Mouse (Mus musculus) left cerebral cortex, adult 11 months (tissue): ENCODE measurements around the gene Scyl1.

ENCODE experiments used
- DNase-seq: peaks from one replicate; pipeline ENCODE4 v3.0.0; 2022; ENCODE audit warnings: low spot score

Gene Scyl1

DNA sequence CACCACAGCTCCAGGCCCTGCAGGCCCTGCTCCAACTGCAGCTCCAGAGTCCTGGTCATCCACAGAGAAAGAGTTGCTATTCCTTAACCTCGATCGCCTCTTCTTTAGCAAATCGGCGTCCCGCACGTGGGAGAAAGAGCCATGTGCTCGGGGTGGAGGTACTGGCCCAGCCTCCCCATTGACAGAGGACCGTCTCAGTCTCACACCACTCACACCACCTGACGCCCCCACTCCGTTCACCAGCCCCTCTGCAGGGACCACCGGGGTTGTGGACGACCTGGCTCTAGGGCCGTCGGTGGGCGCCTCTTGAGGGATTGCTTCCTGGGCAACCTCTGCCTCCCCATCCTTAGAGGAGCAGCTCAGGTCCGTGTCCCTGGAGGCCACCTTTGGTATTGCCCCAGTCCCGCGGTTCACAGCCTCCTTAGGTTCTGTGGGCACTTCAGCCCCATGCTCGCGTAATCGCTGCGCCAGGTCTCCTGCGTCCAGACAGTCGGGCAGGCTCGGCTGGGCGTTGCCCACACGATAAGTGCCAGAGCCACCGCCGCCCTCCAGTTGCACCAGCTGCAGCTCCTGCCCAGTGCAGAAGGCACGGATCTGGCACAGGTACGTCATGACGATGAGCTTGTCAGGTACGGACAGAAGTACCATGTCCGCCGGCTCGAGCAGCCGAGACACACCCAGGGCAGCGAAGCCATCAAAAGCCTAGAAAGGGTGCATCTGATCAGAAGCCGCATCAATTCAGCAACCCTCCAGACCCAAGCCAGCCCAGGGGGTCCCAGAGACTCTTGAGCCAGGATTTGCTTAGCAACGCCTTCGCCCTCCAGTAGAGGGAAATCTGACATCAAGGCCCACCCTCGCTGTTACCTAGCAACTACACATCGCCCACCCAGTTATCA, 55.2 kb downstream of the Scyl1 start:
- no peak for DNase-seq

DNA sequence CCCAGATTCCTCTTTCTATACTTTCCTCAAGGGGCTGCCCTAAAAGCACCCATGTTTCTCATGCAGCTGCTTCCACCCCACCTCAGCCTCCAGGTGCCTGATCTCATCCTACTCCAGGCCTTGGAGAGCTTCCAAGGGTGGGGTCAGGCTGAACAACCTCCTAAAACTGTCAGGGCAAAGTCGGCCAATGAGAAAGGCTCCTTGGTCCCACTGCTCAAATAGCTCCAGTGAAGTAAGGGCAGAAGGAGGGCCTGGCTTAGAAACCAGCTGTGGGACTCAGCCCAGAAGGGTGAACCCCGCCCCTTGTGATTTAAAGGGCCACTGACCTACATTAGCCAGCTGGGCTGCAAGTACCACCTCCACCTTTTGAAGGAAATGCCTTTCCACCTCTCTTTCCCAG, 57.5 kb downstream of the Scyl1 start:
- DNase-seq, result no peak

- DNase-seq, result no peak
These were observed 58.0 kb downstream of the Scyl1 start for GRCm38 (mm10) chr19:5713255-5713654.

DNA sequence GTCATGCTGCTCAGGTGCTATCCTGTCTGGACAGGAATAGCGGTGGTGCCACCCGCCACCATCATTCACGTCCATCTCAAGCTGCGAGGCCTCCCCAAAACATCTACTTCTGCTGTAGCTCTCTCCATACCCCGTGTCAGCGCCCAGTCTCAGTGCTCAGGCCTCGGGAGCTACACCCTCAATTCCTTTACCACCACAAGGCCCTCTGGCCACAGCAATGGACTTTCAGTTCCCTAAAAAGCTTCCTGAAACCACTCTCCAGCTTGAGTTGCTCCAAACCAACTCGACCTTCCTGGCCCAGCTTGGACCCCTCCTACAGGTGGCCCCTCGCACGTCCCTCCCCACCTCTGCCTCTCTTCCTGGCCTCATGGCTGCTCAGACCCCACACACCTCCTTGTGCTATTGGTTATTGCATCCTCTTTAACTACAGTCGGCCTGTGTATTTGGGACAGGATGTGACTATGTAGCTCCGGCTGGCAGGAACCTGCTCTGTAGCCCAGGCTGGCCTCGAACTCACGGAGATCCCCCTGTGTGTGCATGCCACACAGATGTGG, 59.2 kb downstream of the Scyl1 start:
- no peak for DNase-seq

DNA sequence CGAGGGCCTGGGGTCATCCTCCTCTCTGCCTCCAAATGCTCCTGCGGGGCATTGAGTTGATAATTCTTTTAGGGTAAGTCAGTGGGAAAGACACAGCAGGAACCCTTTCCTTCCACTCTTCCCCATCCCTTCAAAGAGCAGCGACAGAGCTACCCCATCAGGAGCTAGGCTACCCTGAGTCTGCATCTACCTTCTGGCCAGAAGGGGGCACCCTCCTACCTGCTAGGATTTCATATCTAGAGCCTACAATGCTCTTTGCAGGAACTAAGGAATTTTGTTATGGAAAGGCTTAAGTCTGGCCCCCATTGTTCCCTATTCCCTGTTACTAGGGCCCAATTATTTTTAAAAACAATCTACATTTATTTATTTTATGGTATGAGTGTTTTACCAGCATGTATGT, 60.0 kb downstream of the Scyl1 start:
- no peak for DNase-seq

DNA sequence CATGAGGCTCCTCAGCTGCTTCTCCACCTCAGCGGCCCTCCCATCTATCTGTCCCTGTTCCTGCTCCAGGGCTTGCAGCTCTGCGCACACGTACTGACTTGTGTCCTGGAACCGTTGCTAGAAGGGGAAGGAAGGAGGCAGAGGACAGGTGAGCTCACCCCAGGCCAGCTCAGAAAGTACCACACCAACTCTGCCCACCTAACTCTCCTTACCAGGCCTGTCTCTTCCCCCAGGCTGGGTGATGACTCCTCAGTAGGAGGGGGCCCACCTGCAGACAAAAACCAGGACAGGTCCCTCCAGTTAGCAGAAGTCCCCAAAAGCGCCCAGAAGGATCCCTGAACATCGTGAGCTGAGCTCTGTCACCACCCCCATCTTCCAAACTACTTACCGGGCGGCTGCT, 60.6 kb downstream of the Scyl1 start:
- no peak for DNase-seq

DNA sequence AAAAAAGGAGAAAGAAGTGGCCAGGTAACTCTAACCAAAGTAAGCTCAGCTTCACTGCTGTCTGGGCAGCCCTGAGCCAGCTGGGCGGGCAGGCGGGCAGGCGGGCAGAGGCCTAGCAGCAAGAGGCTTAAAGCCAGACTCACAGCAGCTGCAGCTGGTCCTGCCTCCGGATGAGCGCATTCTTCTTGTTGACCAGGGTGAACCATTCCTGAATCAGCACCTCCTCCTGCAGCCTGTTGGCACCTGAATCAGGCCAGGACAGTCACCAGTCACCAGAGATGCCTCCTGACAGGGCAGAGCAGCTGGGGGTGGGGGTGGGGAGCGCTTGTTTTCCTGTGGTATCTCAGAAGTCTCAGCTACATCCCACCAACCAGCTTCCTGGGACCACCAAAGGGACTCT, 61.2 kb downstream of the Scyl1 start:
- DNase-seq, result no peak
